Mouse (Mus musculus): Measurements from ENCODE around the gene Tead1. TPM values are rescaled to one million over a fixed set of nuclear protein-coding genes. Genes with fewer than 3 reads are reported as not detected.

Gene Tead1
- polyA plus RNA-seq, 1 experiment = 7.2 TPM

DNA sequence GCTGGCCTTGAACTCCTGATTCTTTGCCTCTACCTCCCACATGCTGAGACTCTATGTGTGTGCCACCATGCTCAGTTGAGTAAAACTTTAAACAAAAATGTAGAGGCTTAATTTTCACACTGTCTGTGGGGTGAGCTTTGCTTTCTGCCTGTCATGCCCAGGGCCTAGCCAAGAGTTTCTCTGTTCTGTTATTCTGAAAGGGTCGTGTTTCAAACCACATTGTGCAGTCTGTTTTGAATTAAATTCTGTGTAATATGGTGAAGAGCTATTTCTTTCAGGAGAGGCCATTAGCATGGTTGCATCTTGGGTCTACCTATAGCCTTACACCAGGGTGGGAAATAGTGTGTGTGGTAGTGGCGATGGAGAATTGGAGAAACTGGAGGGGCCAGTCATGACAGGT is 90.7 kb downstream of the Tead1 start:
- Histone ChIP-seq H3K27me3 (ENCODE audit: control insufficient read depth, insufficient read depth, low read length) (no peaks in the 10 kb centered on the region), H3K4me1 (ENCODE audit: control insufficient read depth, insufficient read depth, low read length) (0 out of 2 replicates have a peak, but pooled peaks cover 5% of the 10 kb centered on the region), H3K27ac (ENCODE audit: insufficient read depth, low read length) (no peak overlapping the region), H3K4me3 (replicated peaks; ENCODE audit: insufficient read depth, low read depth, low read length) (no peak overlapping the region)
- TF ChIP-seq POLR2A (IDR thresholded peaks at IDR 0.05; ENCODE audit: borderline replicate concordance, insufficient read depth, low read length) (no peak), CTCF (IDR thresholded peaks at IDR 0.05; ENCODE audit: borderline replicate concordance, insufficient read depth, low read depth, low read length) (no peak)
- no peak for DNase-seq
- 87% methylated on average over 2 of the region's 2 CpGs for WGBS

GRCm38 (mm10) chr7:112771461-112771860 is 92.3 kb downstream of the Tead1 start:
- Histone ChIP-seq H3K4me3 (replicated peaks; ENCODE audit: insufficient read depth, low read depth, low read length) (no peak overlapping the region), H3K4me1 (ENCODE audit: control insufficient read depth, insufficient read depth, low read length) (0 out of 2 replicates have a peak, but pooled peaks cover 9% of the 10 kb centered on the region), H3K27ac (ENCODE audit: insufficient read depth, low read length) (no peak overlapping the region), H3K27me3 (ENCODE audit: control insufficient read depth, insufficient read depth, low read length) (no peaks in the 10 kb centered on the region)
- TF ChIP-seq CTCF (IDR thresholded peaks at IDR 0.05; ENCODE audit: borderline replicate concordance, insufficient read depth, low read depth, low read length) (no peak), POLR2A (IDR thresholded peaks at IDR 0.05; ENCODE audit: borderline replicate concordance, insufficient read depth, low read length) (no peak)
- 88% methylated on average over 6 of the region's 6 CpGs for whole genome bisulfite sequencing
- DNase-seq = no peak

DNA sequence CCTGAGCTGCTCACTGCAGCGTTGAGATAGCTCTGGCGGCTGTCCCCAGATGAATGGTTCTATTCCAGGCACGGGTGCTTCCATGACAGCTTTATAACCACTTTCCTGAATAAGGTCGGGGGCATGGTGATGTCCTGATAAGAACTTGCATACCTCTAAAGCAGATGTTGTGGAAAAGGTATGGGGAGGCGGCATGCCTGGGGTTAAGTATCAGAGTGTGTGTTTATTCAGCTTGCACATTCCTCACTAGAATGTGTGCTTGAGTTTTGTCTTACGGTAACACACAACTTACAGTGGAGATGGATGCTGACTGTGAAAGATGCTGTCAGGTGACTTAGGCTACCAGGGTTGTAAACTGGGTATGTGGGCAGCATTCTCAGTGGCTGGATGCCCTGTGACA is 93.7 kb downstream of the Tead1 start:
- Histone ChIP-seq H3K27me3 (ENCODE audit: control insufficient read depth, insufficient read depth, low read length) (no peaks in the 10 kb centered on the region), H3K27ac (ENCODE audit: insufficient read depth, low read length) (no peak overlapping the region), H3K4me1 (ENCODE audit: control insufficient read depth, insufficient read depth, low read length) (peaks cover 17% of the 10 kb centered on the region), H3K4me3 (replicated peaks; ENCODE audit: insufficient read depth, low read depth, low read length) (no peak overlapping the region)
- DNase-seq = no peak
- 86% methylated on average over 6 of the region's 6 CpGs for WGBS
- TF ChIP-seq POLR2A (IDR thresholded peaks at IDR 0.05; ENCODE audit: borderline replicate concordance, insufficient read depth, low read length) = no peak
- no peak for TF ChIP-seq CTCF (IDR thresholded peaks at IDR 0.05; ENCODE audit: borderline replicate concordance, insufficient read depth, low read depth, low read length)

- no peak for DNase-seq
- Histone ChIP-seq H3K4me1 (ENCODE audit: control insufficient read depth, insufficient read depth, low read length) (peaks cover 17% of the 10 kb centered on the region), H3K27ac (ENCODE audit: insufficient read depth, low read length) (no peak overlapping the region), H3K4me3 (replicated peaks; ENCODE audit: insufficient read depth, low read depth, low read length) (no peak overlapping the region), H3K27me3 (ENCODE audit: control insufficient read depth, insufficient read depth, low read length) (no peaks in the 10 kb centered on the region)
- TF ChIP-seq CTCF (IDR thresholded peaks at IDR 0.05; ENCODE audit: borderline replicate concordance, insufficient read depth, low read depth, low read length) (no peak), POLR2A (IDR thresholded peaks at IDR 0.05; ENCODE audit: borderline replicate concordance, insufficient read depth, low read length) (no peak)
- 75% methylated on average over 4 of the region's 4 CpGs for WGBS
These were observed 94.5 kb downstream of the Tead1 start for GRCm38 (mm10) chr7:112773601-112774000.

DNA sequence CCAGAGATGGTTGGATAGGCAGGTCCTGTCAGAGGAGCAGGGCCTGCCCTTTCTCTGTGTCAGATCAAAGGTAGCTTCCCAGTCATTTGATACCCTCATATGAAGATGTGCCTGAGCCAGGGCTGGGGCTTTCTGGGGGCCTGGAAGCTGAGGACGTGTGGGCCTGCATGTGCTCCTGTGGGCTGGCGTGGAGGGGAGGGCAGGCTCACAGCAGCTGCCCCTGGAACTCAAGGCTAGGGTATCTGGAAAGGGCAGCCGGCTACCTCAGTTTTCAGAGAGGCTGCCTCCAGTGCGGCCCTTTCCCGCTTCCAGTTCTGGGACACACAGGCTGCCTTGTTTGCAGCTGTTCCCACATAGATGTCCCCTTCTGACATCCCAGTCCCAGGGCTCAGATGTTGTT is 96.7 kb downstream of the Tead1 start:
- WGBS = 78% methylated on average over 5 of the region's 5 CpGs
- Histone ChIP-seq H3K4me1 (ENCODE audit: control insufficient read depth, insufficient read depth, low read length) (peaks cover 26% of the 10 kb centered on the region), H3K4me3 (replicated peaks; ENCODE audit: insufficient read depth, low read depth, low read length) (no peak overlapping the region), H3K27ac (ENCODE audit: insufficient read depth, low read length) (no peak overlapping the region), H3K27me3 (ENCODE audit: control insufficient read depth, insufficient read depth, low read length) (no peaks in the 10 kb centered on the region)
- no peak for TF ChIP-seq POLR2A (IDR thresholded peaks at IDR 0.05; ENCODE audit: borderline replicate concordance, insufficient read depth, low read length)
- TF ChIP-seq CTCF (IDR thresholded peaks at IDR 0.05; ENCODE audit: borderline replicate concordance, insufficient read depth, low read depth, low read length) = no peak
- no peak for DNase-seq

DNA sequence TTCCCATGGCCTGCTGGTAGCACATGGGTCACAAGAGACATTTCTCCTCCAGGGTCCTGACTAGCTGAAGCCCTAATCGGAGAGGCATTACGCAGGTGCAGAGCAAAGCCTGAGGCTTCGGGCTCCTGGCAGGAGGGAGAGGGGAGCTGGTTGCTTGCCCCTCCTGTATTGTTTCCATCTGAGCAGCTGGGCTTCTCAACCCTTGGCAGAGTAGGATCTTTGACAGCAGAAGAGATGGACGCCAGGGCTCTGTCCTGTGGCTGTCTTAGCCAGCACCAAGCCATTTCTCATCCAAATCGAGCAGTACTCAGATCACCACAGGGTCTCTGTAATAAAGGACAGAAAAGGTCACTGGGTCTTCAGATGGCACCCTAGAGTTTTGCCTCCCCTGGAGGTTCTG is 97.6 kb downstream of the Tead1 start:
- Histone ChIP-seq H3K27me3 (ENCODE audit: control insufficient read depth, insufficient read depth, low read length) (no peaks in the 10 kb centered on the region), H3K4me3 (replicated peaks; ENCODE audit: insufficient read depth, low read depth, low read length) (no peak overlapping the region), H3K27ac (ENCODE audit: insufficient read depth, low read length) (no peak overlapping the region), H3K4me1 (ENCODE audit: control insufficient read depth, insufficient read depth, low read length) (peaks cover 22% of the 10 kb centered on the region)
- no peak for TF ChIP-seq CTCF (IDR thresholded peaks at IDR 0.05; ENCODE audit: borderline replicate concordance, insufficient read depth, low read depth, low read length)
- TF ChIP-seq POLR2A (IDR thresholded peaks at IDR 0.05; ENCODE audit: borderline replicate concordance, insufficient read depth, low read length) = no peak
- WGBS = 36% methylated on average over 5 of the region's 5 CpGs
- DNase-seq = peak; percentile 20 to 42

DNA sequence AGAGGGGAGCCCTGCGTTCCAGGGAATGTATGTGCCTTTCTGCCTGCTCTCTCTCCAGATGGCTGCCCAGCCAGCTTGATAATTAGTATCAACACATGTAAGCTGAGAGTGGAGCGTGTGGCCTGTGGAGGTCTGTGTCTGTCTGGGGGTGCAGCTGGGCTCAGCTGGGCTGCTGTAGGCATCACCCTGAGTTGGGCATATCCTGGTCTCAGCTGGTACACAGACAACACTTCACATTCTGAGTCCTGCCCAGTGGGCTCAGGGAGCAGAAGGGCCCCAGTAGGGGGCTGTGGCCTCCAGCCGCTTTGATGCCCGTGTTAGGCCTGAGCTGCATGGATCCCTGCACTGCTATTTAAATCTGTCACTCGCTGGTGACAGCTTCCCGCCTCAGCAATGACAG is 100.5 kb downstream of the Tead1 start:
- DNase-seq = peak; percentile 16 to 25
- no peak overlapping the region for H3K4me3 ChIP-seq (replicated peaks; ENCODE audit: insufficient read depth, low read depth, low read length)
- H3K27ac ChIP-seq (ENCODE audit: insufficient read depth, low read length) = no peak overlapping the region
- TF ChIP-seq POLR2A (IDR thresholded peaks at IDR 0.05; ENCODE audit: borderline replicate concordance, insufficient read depth, low read length) (no peak), CTCF (IDR thresholded peaks at IDR 0.05; ENCODE audit: borderline replicate concordance, insufficient read depth, low read depth, low read length) (no peak)
- 47% methylated on average over 6 of the region's 6 CpGs for WGBS
- no peaks in the 10 kb centered on the region for H3K27me3 ChIP-seq (ENCODE audit: control insufficient read depth, insufficient read depth, low read length)
- peaks cover 22% of the 10 kb centered on the region for H3K4me1 ChIP-seq (ENCODE audit: control insufficient read depth, insufficient read depth, low read length)

GRCm38 (mm10) chr7:112780910-112781309 is 101.8 kb downstream of the Tead1 start:
- WGBS = 97% methylated on average over 6 of the region's 6 CpGs
- TF ChIP-seq POLR2A (IDR thresholded peaks at IDR 0.05; ENCODE audit: borderline replicate concordance, insufficient read depth, low read length) (no peak), CTCF (IDR thresholded peaks at IDR 0.05; ENCODE audit: borderline replicate concordance, insufficient read depth, low read depth, low read length) (no peak)
- no peaks in the 10 kb centered on the region for H3K27me3 ChIP-seq (ENCODE audit: control insufficient read depth, insufficient read depth, low read length)
- peaks cover 18% of the 10 kb centered on the region for H3K4me1 ChIP-seq (ENCODE audit: control insufficient read depth, insufficient read depth, low read length)
- no peak overlapping the region for H3K4me3 ChIP-seq (replicated peaks; ENCODE audit: insufficient read depth, low read depth, low read length)
- DNase-seq = no peak
- H3K27ac ChIP-seq (ENCODE audit: insufficient read depth, low read length) = no peak overlapping the region
